Mouse (Mus musculus) erythroblast, embryonic 14.5 days (primary cell): Measurements from ENCODE around the gene Nectin1. TPM values are rescaled to one million over a fixed set of nuclear protein-coding genes. Genes with fewer than 3 reads are reported as not detected.
A peak's percentile ranks its signal among the peaks of the same experiment; 100 is the strongest.

Experiments
- H3K27me3 ChIP-seq: 2 replicates; pipeline ENCODE4 v1.6.1; 2012; ENCODE audit warnings: inconsistent platforms; ENCODE audit not compliant: control insufficient read depth
- H3K36me3 ChIP-seq: 2 replicates; pipeline ENCODE4 v1.6.1; 2012; ENCODE audit warnings: mild to moderate bottlenecking, inconsistent platforms; ENCODE audit not compliant: control insufficient read depth
- H3K4me1 ChIP-seq: 2 replicates; pipeline ENCODE4 v1.6.1; 2012; ENCODE audit warnings: inconsistent platforms; ENCODE audit not compliant: control insufficient read depth
- H3K4me3 ChIP-seq: replicated peaks from 2 replicates; pipeline ENCODE3; 2012; ENCODE audit warnings: moderate library complexity, mild to moderate bottlenecking, inconsistent platforms
- H3K9me3 ChIP-seq: 2 replicates; pipeline ENCODE4 v1.6.1; 2012; ENCODE audit warnings: low read length, inconsistent platforms, mixed read lengths; ENCODE audit not compliant: control insufficient read depth
- GATA1 ChIP-seq: IDR thresholded peaks from 2 replicates; pipeline ENCODE4 v1.6.1; 2012; ENCODE audit warnings: low read length, inconsistent platforms, mixed read lengths
- TAL1 ChIP-seq: IDR thresholded peaks from 3 replicates; pipeline ENCODE4 v1.6.1; 2012; ENCODE audit warnings: low read length, inconsistent platforms, mixed read lengths
- polyA plus RNA-seq: library from polyadenylated mRNA; stranded (reverse); fragments of >175 nt; gene quantifications from 2 replicates; pipeline ENCODE4 v1.2.3, GENCODE M21; 2012

Gene Nectin1
- polyA plus RNA-seq, 1 experiment: 0.24 TPM

GRCm38 (mm10) chr9:43745951-43746703, 2.3 kb downstream of the Nectin1 start:
- Histone ChIP-seq H3K27me3 (peaks cover 55% of the 10 kb centered on the region), H3K9me3 (no peaks in the 10 kb centered on the region), H3K4me1 (no peaks in the 10 kb centered on the region; the same call in none of the 2 replicates), H3K36me3 (no peaks in the 10 kb centered on the region; the same call in 1 of the 2 replicates), H3K4me3 (peak overlapping the region; percentile 19)
- no peak for TF ChIP-seq GATA1
- TF ChIP-seq TAL1: no peak

- Histone ChIP-seq H3K4me3 (no peak overlapping the region), H3K9me3 (no peaks in the 10 kb centered on the region), H3K4me1 (no peaks in the 10 kb centered on the region; the same call in none of the 2 replicates), H3K27me3 (peaks cover 47% of the 10 kb centered on the region), H3K36me3 (no peaks in the 10 kb centered on the region; the same call in 1 of the 2 replicates)
- TF ChIP-seq TAL1 (no peak), GATA1 (no peak)
These were observed 3.9 kb downstream of the Nectin1 start for GRCm38 (mm10) chr9:43747710-43748109.

GRCm38 (mm10) chr9:43748519-43748918, 4.7 kb downstream of the Nectin1 start:
- Histone ChIP-seq H3K27me3 (peaks cover 39% of the 10 kb centered on the region), H3K36me3 (no peaks in the 10 kb centered on the region; the same call in 1 of the 2 replicates), H3K9me3 (no peaks in the 10 kb centered on the region), H3K4me3 (no peak overlapping the region), H3K4me1 (no peaks in the 10 kb centered on the region; the same call in 1 of the 2 replicates)
- TF ChIP-seq TAL1: no peak
- no peak for TF ChIP-seq GATA1

GRCm38 (mm10) chr9:43750053-43750452, 6.3 kb downstream of the Nectin1 start:
- no peak overlapping the region for H3K4me3 ChIP-seq
- TF ChIP-seq GATA1 (no peak), TAL1 (no peak)
- no peaks in the 10 kb centered on the region; the same call in 1 of the 2 replicates for H3K36me3 ChIP-seq
- H3K9me3 ChIP-seq: no peaks in the 10 kb centered on the region
- H3K4me1 ChIP-seq: no peaks in the 10 kb centered on the region; the same call in 1 of the 2 replicates
- peaks cover 23% of the 10 kb centered on the region for H3K27me3 ChIP-seq

GRCm38 (mm10) chr9:43751111-43751510, 7.3 kb downstream of the Nectin1 start:
- H3K4me3 ChIP-seq: no peak overlapping the region
- H3K36me3 ChIP-seq: no peaks in the 10 kb centered on the region; the same call in 1 of the 2 replicates
- no peaks in the 10 kb centered on the region for H3K9me3 ChIP-seq
- peaks cover 13% of the 10 kb centered on the region for H3K27me3 ChIP-seq
- no peaks in the 10 kb centered on the region; the same call in 1 of the 2 replicates for H3K4me1 ChIP-seq
- TF ChIP-seq TAL1: no peak
- no peak for TF ChIP-seq GATA1

- TF ChIP-seq TAL1 (no peak), GATA1 (no peak)
- no peaks in the 10 kb centered on the region; the same call in 1 of the 2 replicates for H3K4me1 ChIP-seq
- H3K9me3 ChIP-seq: no peaks in the 10 kb centered on the region
- no peaks in the 10 kb centered on the region; the same call in 1 of the 2 replicates for H3K36me3 ChIP-seq
- no peak overlapping the region for H3K4me3 ChIP-seq
- no peaks in the 10 kb centered on the region for H3K27me3 ChIP-seq
These were observed 9.7 kb downstream of the Nectin1 start for GRCm38 (mm10) chr9:43753481-43753880.

DNA sequence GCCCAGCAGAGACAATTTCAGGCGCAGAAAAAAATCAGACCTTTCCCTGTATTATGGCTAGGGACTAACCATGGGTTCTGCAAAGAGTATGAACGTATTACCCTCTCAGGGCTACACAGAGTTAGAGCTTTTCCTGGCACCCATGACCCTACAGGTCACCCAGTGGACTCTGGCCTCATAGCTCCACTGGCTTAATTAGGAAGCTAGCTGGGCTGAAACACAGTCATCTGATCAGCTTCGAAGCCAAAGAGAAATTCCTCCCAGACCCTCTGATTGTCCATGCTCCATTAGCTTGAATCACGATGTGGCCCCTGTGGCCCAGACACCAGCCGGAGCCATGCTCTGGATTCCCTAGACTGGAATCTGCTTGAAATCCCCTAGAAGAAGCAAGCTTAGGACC, 10.3 kb downstream of the Nectin1 start:
- Histone ChIP-seq H3K27me3 (no peaks in the 10 kb centered on the region), H3K36me3 (no peaks in the 10 kb centered on the region; the same call in 1 of the 2 replicates), H3K4me1 (no peaks in the 10 kb centered on the region; the same call in 1 of the 2 replicates), H3K9me3 (no peaks in the 10 kb centered on the region), H3K4me3 (no peak overlapping the region)
- TF ChIP-seq TAL1 (no peak), GATA1 (no peak)

- H3K4me1 ChIP-seq: no peaks in the 10 kb centered on the region; the same call in 1 of the 2 replicates
- no peak overlapping the region for H3K4me3 ChIP-seq
- no peak for TF ChIP-seq TAL1
- no peak for TF ChIP-seq GATA1
- H3K36me3 ChIP-seq: no peaks in the 10 kb centered on the region; the same call in 1 of the 2 replicates
- no peaks in the 10 kb centered on the region for H3K27me3 ChIP-seq
- no peaks in the 10 kb centered on the region for H3K9me3 ChIP-seq
These were observed 11.0 kb downstream of the Nectin1 start for GRCm38 (mm10) chr9:43754768-43755197.

DNA sequence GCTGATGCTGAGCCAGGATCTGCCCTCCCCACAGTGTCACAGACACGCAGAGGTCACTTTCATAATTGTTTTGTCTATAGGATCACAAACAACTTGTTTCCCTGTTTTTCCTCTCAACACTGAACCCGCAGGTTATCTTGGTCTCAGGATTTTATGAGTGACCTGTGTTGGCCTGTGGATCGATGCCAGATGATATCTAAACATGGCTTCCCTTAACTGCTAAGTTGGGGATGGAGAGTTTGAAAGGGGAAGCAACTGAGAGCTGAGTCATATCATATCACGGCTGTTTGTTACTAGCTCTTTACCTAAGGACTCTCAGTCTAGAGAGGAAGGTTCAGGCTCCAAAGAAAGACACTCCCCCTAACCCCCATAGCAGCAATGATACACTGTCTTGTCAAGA, 11.7 kb downstream of the Nectin1 start:
- TF ChIP-seq GATA1: no peak
- Histone ChIP-seq H3K4me3 (no peak overlapping the region), H3K27me3 (no peaks in the 10 kb centered on the region), H3K4me1 (no peaks in the 10 kb centered on the region; the same call in 1 of the 2 replicates), H3K36me3 (no peaks in the 10 kb centered on the region; the same call in 1 of the 2 replicates), H3K9me3 (no peaks in the 10 kb centered on the region)
